Mouse (Mus musculus) macrophage (primary cell): ENCODE measurements around the gene Syn3. TPM values are rescaled to one million over a fixed set of nuclear protein-coding genes. Genes with fewer than 3 reads are reported as not detected.

Experiments used
- H3K27ac ChIP-seq: fragments of 350-480 bp; formaldehyde crosslinking; 2 replicates; pipeline ENCODE4 v1.9.0; 2021
- H3K36me3 ChIP-seq: fragments of 350-480 bp; formaldehyde crosslinking; 2 replicates; pipeline ENCODE4 v1.9.0; 2021; ENCODE audit errors: inconsistent target
- H3K4me3 ChIP-seq: fragments of 350-480 bp; formaldehyde crosslinking; 2 replicates; pipeline ENCODE4 v1.9.0; 2021; ENCODE audit errors: inconsistent target
- H3K79me2 ChIP-seq: fragments of 350-480 bp; formaldehyde crosslinking; 2 replicates; pipeline ENCODE4 v1.9.0; 2021; ENCODE audit errors: inconsistent target
- WGBS: methylation state at CpG from one replicate; pipeline ENCODE4 v1.1.7; 2026; ENCODE audit warnings: inconsistent platforms; ENCODE audit not compliant: missing documents; 5-methylcytosine and 5-hydroxymethylcytosine counted together
- polyA plus RNA-seq: library from polyadenylated mRNA; stranded (reverse); fragments of 250-400 nt; gene quantifications from 3 replicates; pipeline ENCODE4 v1.2.4, GENCODE M21; 2018; ENCODE audit warnings: inconsistent platforms

Gene Syn3
- polyA plus RNA-seq, 1 experiment from 2014 or later: 0.07 TPM

GRCm38 (mm10) chr10:86242721-86243120 is 256.0 kb downstream of the Syn3 start:
- H3K27ac ChIP-seq: no peak overlapping the region
- H3K36me3 ChIP-seq: no peaks in the 10 kb centered on the region
- no peaks in the 10 kb centered on the region for H3K79me2 ChIP-seq
- 95% methylated on average over 3 of the region's 3 CpGs for WGBS
- no peak overlapping the region for H3K4me3 ChIP-seq

DNA sequence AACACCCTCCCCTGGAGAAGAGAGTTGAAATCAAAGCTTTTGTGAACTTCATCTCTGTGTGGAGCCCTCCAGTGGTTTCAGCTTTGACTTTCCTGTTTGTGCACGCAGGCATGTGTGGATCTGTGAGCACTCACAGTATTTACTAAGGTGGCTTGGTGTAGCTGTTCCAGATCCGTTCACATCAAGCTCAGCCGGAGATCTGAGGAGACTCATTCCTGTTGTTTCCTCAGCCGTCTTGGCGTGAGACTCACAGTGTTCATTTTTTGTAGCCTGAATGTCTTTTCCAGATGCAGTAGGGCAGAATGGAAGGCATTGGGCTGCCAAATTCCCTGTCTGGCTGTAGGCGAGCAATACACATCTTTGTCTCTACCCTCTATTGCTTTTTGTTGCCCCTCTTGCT is 268.7 kb downstream of the Syn3 start:
- Histone ChIP-seq H3K36me3 (no peaks in the 10 kb centered on the region), H3K27ac (no peak overlapping the region), H3K4me3 (no peak overlapping the region), H3K79me2 (no peaks in the 10 kb centered on the region)
- 91% methylated on average over 6 of the region's 6 CpGs for WGBS

GRCm38 (mm10) chr10:86225480-86225879 is 273.2 kb downstream of the Syn3 start:
- H3K27ac ChIP-seq: no peak overlapping the region
- H3K36me3 ChIP-seq: no peaks in the 10 kb centered on the region
- no peaks in the 10 kb centered on the region for H3K79me2 ChIP-seq
- H3K4me3 ChIP-seq: no peak overlapping the region
- WGBS: 95% methylated on average over 3 of the region's 3 CpGs

DNA sequence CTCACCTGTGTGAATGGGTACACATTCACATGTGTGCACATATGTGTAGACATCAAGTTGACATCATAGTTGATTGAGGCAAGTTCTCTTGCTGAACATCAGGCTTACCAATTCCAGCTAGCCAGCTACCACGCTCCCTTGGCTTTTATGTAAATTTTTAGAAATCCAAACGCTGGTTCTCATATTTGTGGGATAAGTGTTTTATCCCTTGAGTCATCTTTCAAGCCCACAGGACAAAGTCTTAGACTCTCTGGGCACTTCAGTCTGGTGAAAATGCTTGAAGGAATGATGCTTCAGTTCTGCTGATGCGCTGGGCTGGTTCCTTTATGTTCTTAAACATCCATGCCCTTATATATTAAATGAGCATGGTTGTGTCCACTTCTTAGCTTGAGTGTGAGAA is 279.7 kb downstream of the Syn3 start:
- Histone ChIP-seq H3K27ac (no peak overlapping the region), H3K79me2 (no peaks in the 10 kb centered on the region), H3K4me3 (no peak overlapping the region), H3K36me3 (no peaks in the 10 kb centered on the region)
- 83% methylated on average over 3 of the region's 3 CpGs for WGBS

- Histone ChIP-seq H3K79me2 (no peaks in the 10 kb centered on the region), H3K4me3 (no peak overlapping the region), H3K27ac (no peak overlapping the region), H3K36me3 (no peaks in the 10 kb centered on the region)
- 92% methylated on average over 2 of the region's 2 CpGs for WGBS
These were observed 281.9 kb downstream of the Syn3 start for GRCm38 (mm10) chr10:86216836-86217235.

DNA sequence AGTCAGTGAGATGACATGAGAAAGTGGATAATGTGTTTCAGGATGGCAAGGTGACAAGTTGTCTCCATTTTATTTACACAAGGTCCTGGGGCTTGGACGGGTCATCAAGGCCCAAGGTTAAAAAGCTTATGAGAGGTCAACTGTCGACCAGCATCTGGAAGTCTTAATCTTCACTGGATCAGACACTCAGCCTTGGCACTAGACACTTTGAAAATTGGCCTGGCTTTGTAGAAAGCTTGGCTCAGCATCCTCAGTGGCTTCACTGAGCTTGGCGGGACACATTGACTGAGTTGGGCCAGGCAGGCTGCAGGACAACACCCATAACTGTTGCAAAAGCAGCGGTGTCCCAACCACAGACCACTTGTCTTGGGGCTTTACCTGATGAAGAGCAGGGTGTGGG is 286.6 kb downstream of the Syn3 start:
- Histone ChIP-seq H3K4me3 (no peak overlapping the region), H3K27ac (no peak overlapping the region), H3K36me3 (no peaks in the 10 kb centered on the region), H3K79me2 (no peaks in the 10 kb centered on the region)
- 90% methylated on average over 4 of the region's 4 CpGs for WGBS

GRCm38 (mm10) chr10:86203915-86204314 is 294.8 kb downstream of the Syn3 start:
- Histone ChIP-seq H3K4me3 (no peak overlapping the region), H3K79me2 (no peaks in the 10 kb centered on the region), H3K27ac (no peak overlapping the region), H3K36me3 (no peaks in the 10 kb centered on the region)

DNA sequence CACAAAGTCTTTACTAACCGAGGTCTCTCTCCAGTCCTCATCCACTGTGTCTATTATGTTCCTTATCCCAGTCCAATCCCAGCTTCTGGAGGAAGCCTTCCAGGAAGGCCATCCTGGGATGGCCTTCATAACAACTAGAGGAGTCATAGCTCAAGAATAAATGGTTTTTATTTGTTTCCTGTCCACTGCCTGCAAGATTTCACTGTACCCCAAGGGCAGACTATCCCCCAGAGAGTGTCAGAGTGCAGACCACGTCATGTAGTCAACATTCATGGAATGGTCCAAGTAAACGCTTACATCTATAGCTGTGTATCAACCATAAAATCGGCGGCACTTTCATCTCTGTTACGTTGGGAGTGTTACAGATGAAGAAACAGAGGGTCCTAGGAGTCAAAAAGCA is 295.5 kb downstream of the Syn3 start:
- no peak overlapping the region for H3K4me3 ChIP-seq
- no peaks in the 10 kb centered on the region for H3K36me3 ChIP-seq
- H3K27ac ChIP-seq: no peak overlapping the region
- 96% methylated on average over 6 of the region's 6 CpGs for WGBS
- no peaks in the 10 kb centered on the region for H3K79me2 ChIP-seq

DNA sequence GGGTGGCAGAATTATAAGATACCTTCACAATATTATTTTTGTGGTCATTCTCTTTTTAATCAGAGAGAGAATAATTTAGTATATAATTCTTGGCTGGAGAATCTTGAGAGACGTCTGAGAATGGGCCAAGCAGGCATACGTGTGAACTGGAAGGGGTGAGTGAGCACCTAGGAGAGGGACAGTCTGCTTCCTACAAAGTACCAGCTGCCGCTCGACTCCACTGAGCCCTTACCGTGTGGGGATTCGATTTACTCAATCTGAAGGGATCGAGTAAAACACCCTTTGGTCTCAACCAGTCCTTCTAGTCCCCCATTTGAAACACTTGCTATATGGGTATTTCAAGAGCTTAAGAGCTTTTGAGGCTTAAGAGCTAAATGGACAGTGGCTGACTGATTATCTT is 296.9 kb downstream of the Syn3 start:
- Histone ChIP-seq H3K79me2 (no peaks in the 10 kb centered on the region), H3K27ac (no peak overlapping the region), H3K4me3 (no peak overlapping the region), H3K36me3 (no peaks in the 10 kb centered on the region)
- WGBS: 91% methylated on average over 7 of the region's 7 CpGs

GRCm38 (mm10) chr10:86201006-86201405 is 297.7 kb downstream of the Syn3 start:
- WGBS: 88% methylated on average over 3 of the region's 3 CpGs
- Histone ChIP-seq H3K27ac (no peak overlapping the region), H3K4me3 (no peak overlapping the region), H3K79me2 (no peaks in the 10 kb centered on the region), H3K36me3 (no peaks in the 10 kb centered on the region)

- H3K4me3 ChIP-seq: no peak overlapping the region
- no peaks in the 10 kb centered on the region for H3K79me2 ChIP-seq
- 91% methylated on average over 3 of the region's 3 CpGs for WGBS
- H3K27ac ChIP-seq: no peak overlapping the region
- H3K36me3 ChIP-seq: no peaks in the 10 kb centered on the region
These were observed 302.2 kb downstream of the Syn3 start for GRCm38 (mm10) chr10:86196414-86197025.

GRCm38 (mm10) chr10:86194722-86195121 is 304.0 kb downstream of the Syn3 start:
- no peaks in the 10 kb centered on the region for H3K79me2 ChIP-seq
- no peaks in the 10 kb centered on the region for H3K36me3 ChIP-seq
- H3K27ac ChIP-seq: no peak overlapping the region
- WGBS: 92% methylated on average over 4 of the region's 4 CpGs
- no peak overlapping the region for H3K4me3 ChIP-seq

- WGBS: 87% methylated on average over 4 of the region's 4 CpGs
- no peak overlapping the region for H3K4me3 ChIP-seq
These were observed 304.7 kb downstream of the Syn3 start for GRCm38 (mm10) chr10:86193863-86194434.

GRCm38 (mm10) chr10:86188614-86189013 is 310.1 kb downstream of the Syn3 start:
- 89% methylated on average over 4 of the region's 4 CpGs for WGBS
- no peak overlapping the region for H3K4me3 ChIP-seq
- no peak overlapping the region for H3K27ac ChIP-seq
- H3K36me3 ChIP-seq: no peaks in the 10 kb centered on the region
- no peaks in the 10 kb centered on the region for H3K79me2 ChIP-seq

More at GRCm38 (mm10) chr10:86193863-86194434, 304.7 kb downstream of the Syn3 start:
- H3K79me2 ChIP-seq: no peaks in the 10 kb centered on the region
- no peak overlapping the region for H3K27ac ChIP-seq
- H3K36me3 ChIP-seq: no peaks in the 10 kb centered on the region

- no peaks in the 10 kb centered on the region for H3K79me2 ChIP-seq
- H3K4me3 ChIP-seq: no peak overlapping the region
- 87% methylated on average over 5 of the region's 5 CpGs for WGBS
- H3K36me3 ChIP-seq: no peaks in the 10 kb centered on the region
- no peak overlapping the region for H3K27ac ChIP-seq
These were observed 310.8 kb downstream of the Syn3 start for GRCm38 (mm10) chr10:86187881-86188280.
